29 mouse cellular contexts compared by ENCODE assay signal in the genomic region with DNA sequence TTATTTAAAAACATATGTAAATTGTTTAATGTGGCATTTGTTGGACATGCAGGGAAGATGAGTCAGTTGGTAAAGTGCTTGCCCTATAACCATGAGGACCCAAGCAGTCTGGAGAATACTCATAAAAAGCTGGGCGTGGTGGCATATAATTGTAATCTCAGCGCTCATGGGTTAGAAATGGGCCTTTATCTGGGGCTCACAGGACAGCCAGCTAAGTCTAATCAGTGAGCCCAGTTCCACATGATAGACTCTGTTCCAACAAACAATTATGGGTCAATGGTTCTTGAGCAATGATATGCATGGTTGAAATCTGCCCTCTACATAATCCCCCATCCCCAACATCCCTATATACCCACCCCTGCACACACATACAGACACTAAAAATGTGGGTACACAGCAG.
DNase-seq lines count a peak whose midpoint lies in the region; ATAC-seq and TF ChIP-seq lines count a peak whose summit lies in the region.
"Had no signal": no experiment of that assay in that cellular context is flagged by ENCODE, and none has a peak within 500 bp of the region (broad histone marks: within the 10 kb centered on the region; RNA-seq: fewer than 3 reads in every experiment).

No protein-coding gene starts in this region.

- no peak overlapping the region for H3K4me2 ChIP-seq in liver, embryonic 14.5 days (ENCODE audit: low read depth)
- no peak overlapping the region for H3K4me2 ChIP-seq in liver, postnatal 0 days (ENCODE audit: low read depth, low read length)
- no peak overlapping the region for H3K4me2 ChIP-seq in intestine, postnatal 0 days (replicated peaks; ENCODE audit: low read depth)
- H3K4me2 ChIP-seq: embryonic facial prominence, embryonic 13.5 days; forebrain, embryonic 12.5 days; forebrain, embryonic 15.5 days; heart, embryonic 12.5 days; heart, embryonic 15.5 days; hindbrain, embryonic 13.5 days had no signal

- TF ChIP-seq EP300 in liver, embryonic 14.5 days (IDR thresholded peaks at IDR 0.05; ENCODE audit: low read depth): no peak
- no peak for TF ChIP-seq EP300 in liver, postnatal 0 days (IDR thresholded peaks at IDR 0.05; ENCODE audit: low read depth)

- no peaks in the 10 kb centered on the region for H3K36me3 ChIP-seq in liver, embryonic 14.5 days (replicated peaks; ENCODE audit: control insufficient read depth, insufficient read depth, low read depth)
- H3K36me3 ChIP-seq in liver, postnatal 0 days (replicated peaks; ENCODE audit: insufficient read depth, low read length): no peaks in the 10 kb centered on the region
- H3K36me3 ChIP-seq in intestine, postnatal 0 days (ENCODE audit: control insufficient read depth, insufficient read depth): no peaks in the 10 kb centered on the region
- H3K36me3 ChIP-seq: embryonic facial prominence, embryonic 10.5 days; embryonic facial prominence, embryonic 13.5 days; forebrain, embryonic 12.5 days; forebrain, embryonic 15.5 days; heart, embryonic 12.5 days; heart, embryonic 15.5 days; hindbrain, embryonic 10.5 days; hindbrain, embryonic 13.5 days had no signal

- no peak for TF ChIP-seq CTCF in liver, embryonic 14.5 days (IDR thresholded peaks at IDR 0.05; ENCODE audit: low read depth)
- TF ChIP-seq CTCF in liver, postnatal 0 days (IDR thresholded peaks at IDR 0.05; ENCODE audit: low read depth): no peak
- no peak for TF ChIP-seq CTCF in intestine, postnatal 0 days (IDR thresholded peaks at IDR 0.05; ENCODE audit: low read depth)

- H3K4me3 ChIP-seq in liver, embryonic 14.5 days (ENCODE audit: insufficient read depth in 1 of 2, low read depth in 2 of 2, low read length in 2 of 2): no peak overlapping the region
- no peak overlapping the region for H3K4me3 ChIP-seq in liver, postnatal 0 days (ENCODE audit: low read depth, low read length)
- no peak overlapping the region for H3K4me3 ChIP-seq in intestine, postnatal 0 days (ENCODE audit: low read depth, low read length)
- H3K4me3 ChIP-seq: embryonic facial prominence, embryonic 10.5 days; embryonic facial prominence, embryonic 13.5 days; erythroblast, embryonic 14.5 days; forebrain, embryonic 12.5 days; forebrain, embryonic 15.5 days; heart, embryonic 12.5 days; heart, embryonic 15.5 days; hindbrain, embryonic 10.5 days; hindbrain, embryonic 13.5 days had no signal

- H3K27me3 ChIP-seq in liver, embryonic 14.5 days (ENCODE audit: control insufficient read depth, insufficient read depth, low read length): no peaks in the 10 kb centered on the region
- no peaks in the 10 kb centered on the region for H3K27me3 ChIP-seq in liver, postnatal 0 days (ENCODE audit: insufficient read depth, low read length)
- H3K27me3 ChIP-seq in intestine, postnatal 0 days (replicated peaks; ENCODE audit: control insufficient read depth, insufficient read depth, low read length): no peaks in the 10 kb centered on the region
- H3K27me3 ChIP-seq: embryonic facial prominence, embryonic 13.5 days; forebrain, embryonic 12.5 days; forebrain, embryonic 15.5 days; heart, embryonic 12.5 days; heart, embryonic 15.5 days; hindbrain, embryonic 13.5 days; Patski had no signal

- no peaks in the 10 kb centered on the region for H3K9me3 ChIP-seq in liver, embryonic 14.5 days (ENCODE audit: control insufficient read depth, low read length)
- no peaks in the 10 kb centered on the region for H3K9me3 ChIP-seq in liver, postnatal 0 days (ENCODE audit: low read length)
- H3K9me3 ChIP-seq in intestine, postnatal 0 days (ENCODE audit: control insufficient read depth): no peaks in the 10 kb centered on the region
- H3K9me3 ChIP-seq: embryonic facial prominence, embryonic 10.5 days; embryonic facial prominence, embryonic 13.5 days; forebrain, embryonic 12.5 days; forebrain, embryonic 15.5 days; heart, embryonic 12.5 days; heart, embryonic 15.5 days; hindbrain, embryonic 10.5 days; hindbrain, embryonic 13.5 days had no signal

- no peak overlapping the region for H3K27ac ChIP-seq in liver, embryonic 14.5 days
- no peak overlapping the region for H3K27ac ChIP-seq in liver, postnatal 0 days (ENCODE audit: low read depth)
- no peak overlapping the region for H3K27ac ChIP-seq in intestine, postnatal 0 days (ENCODE audit: low read depth, low read length)
- H3K27ac ChIP-seq: embryonic facial prominence, embryonic 10.5 days; embryonic facial prominence, embryonic 13.5 days; forebrain, embryonic 12.5 days; forebrain, embryonic 15.5 days; heart, embryonic 15.5 days; hindbrain, embryonic 10.5 days; hindbrain, embryonic 13.5 days had no signal

- DNase-seq in liver, embryonic 14.5 days (ENCODE audit: low read depth in 3 of 3, low spot score in 3 of 3): no peak
- no peak for DNase-seq in liver, postnatal 0 days
- peak; percentile 0 for DNase-seq in c-Kit-positive CD71-positive TER-119-positive erythroid progenitor cells, embryonic 14.5 days (ENCODE audit: low spot score)
- no peak for DNase-seq in cerebellum, postnatal 14 days
- DNase-seq: adrenal gland, postnatal 10 days; adrenal gland, postnatal 36 days; cerebellum, adult 11 months; cerebellum, adult 2 months; cerebellum, adult 9-11 months; cerebellum, postnatal 36 days; embryo, embryonic 11 days; gastrocnemius, postnatal 25 days; heart, adult 18-20 months; heart, postnatal 10 days; heart, postnatal 36 days had no signal

- H3K9ac ChIP-seq in liver, embryonic 14.5 days (replicated peaks): no peak overlapping the region
- H3K9ac ChIP-seq in liver, postnatal 0 days (replicated peaks): no peak overlapping the region
- H3K9ac ChIP-seq in intestine, postnatal 0 days (ENCODE audit: low read depth, low read length): no peak overlapping the region
- H3K9ac ChIP-seq: embryonic facial prominence, embryonic 13.5 days; forebrain, embryonic 12.5 days; forebrain, embryonic 15.5 days; heart, embryonic 12.5 days; heart, embryonic 15.5 days; hindbrain, embryonic 13.5 days had no signal

- H3K4me1 ChIP-seq in liver, embryonic 14.5 days (replicated peaks; ENCODE audit: control insufficient read depth in 2 of 2, insufficient read depth in 2 of 2, low read length in 1 of 2): no peaks in the 10 kb centered on the region
- no peaks in the 10 kb centered on the region for H3K4me1 ChIP-seq in liver, postnatal 0 days (ENCODE audit: insufficient read depth)
- no peaks in the 10 kb centered on the region for H3K4me1 ChIP-seq in intestine, postnatal 0 days (replicated peaks; ENCODE audit: control insufficient read depth, insufficient read depth, low read length)
- H3K4me1 ChIP-seq: embryonic facial prominence, embryonic 10.5 days; embryonic facial prominence, embryonic 13.5 days; forebrain, embryonic 12.5 days; forebrain, embryonic 15.5 days; heart, embryonic 12.5 days; heart, embryonic 15.5 days; hindbrain, embryonic 10.5 days; hindbrain, embryonic 13.5 days had no signal

- 43% methylated on average over 2 of the region's 2 CpGs for WGBS in liver, embryonic 14.5 days (ENCODE audit: insufficient replicate concordance)
- WGBS in liver, postnatal 0 days (ENCODE audit: insufficient replicate concordance): 64% methylated on average over 2 of the region's 2 CpGs
- WGBS in intestine, postnatal 0 days: 49% methylated on average over 2 of the region's 2 CpGs

- ATAC-seq in liver, embryonic 14.5 days (ENCODE audit: insufficient read depth): peak; percentile 43; the same call in 1 of the 2 replicates
- ATAC-seq in liver, postnatal 0 days: no peak
- ATAC-seq in intestine, postnatal 0 days: peak; percentile 49; the same call in 1 of the 2 replicates
- no peak for ATAC-seq in megakaryocyte-erythroid progenitor cell, adult 5-6 weeks (replicated peaks; ENCODE audit: low FRiP score, low TSS enrichment, poor library complexity, severe bottlenecking)
- ATAC-seq: CD4-positive, CD25-positive, alpha-beta regulatory T cell, adult 4 months; forebrain, embryonic 15.5 days; hindbrain, embryonic 16.5 days; Patski had no signal

Comparison
In these comparisons a context has a peak if more than half of its experiments do, and no peak if none do; other contexts are left out.
1. ATAC-seq: peak in liver, embryonic 14.5 days (single experiment) and intestine, postnatal 0 days (single experiment); none in liver, postnatal 0 days (single experiment) and megakaryocyte-erythroid progenitor cell, adult 5-6 weeks (single experiment).